Mouse (Mus musculus) stomach, postnatal 0 days (tissue): ENCODE results near the gene Aqp7. TPM values are rescaled to one million over a fixed set of nuclear protein-coding genes. Genes with fewer than 3 reads are reported as not detected.
"Not testable (repeated sequence)": the region's sequence is repeated elsewhere in the genome, so short reads cannot be mapped to it uniquely, and the experiment has no call there.

Source experiments
- ATAC-seq: fragments of 200-750 bp; cut with Nextera tagmentation; 2 replicates; pipeline ENCODE4 v1.8.0; 2017; ENCODE audit not compliant: low FRiP score, low TSS enrichment
- DNase-seq: peaks from one replicate; pipeline ENCODE4 v3.0.0-alpha.2; 2016; ENCODE audit warnings: low spot score
- H3K27ac ChIP-seq: fragments of 300-500 bp; sonication (generic); replicated peaks from 2 replicates; pipeline ENCODE4 v1.5.1; 2014; ENCODE audit warnings: mild to moderate bottlenecking, control low read depth
- H3K27me3 ChIP-seq: fragments of 300-500 bp; sonication (generic); 2 replicates; pipeline ENCODE4 v1.6.1; 2014; ENCODE audit warnings: low read length; ENCODE audit not compliant: control insufficient read depth, insufficient read depth
- H3K36me3 ChIP-seq: fragments of 300-500 bp; sonication (generic); 2 replicates; pipeline ENCODE4 v1.6.1; 2014; ENCODE audit warnings: low read length, mixed read lengths; ENCODE audit not compliant: control insufficient read depth, insufficient read depth
- H3K4me1 ChIP-seq: fragments of 300-500 bp; sonication (generic); replicated peaks from 2 replicates; pipeline ENCODE4 v1.6.1; 2014; ENCODE audit warnings: antibody characterized with exemption; ENCODE audit not compliant: control insufficient read depth, insufficient read depth
- H3K4me2 ChIP-seq: fragments of 300-500 bp; sonication (generic); replicated peaks from 2 replicates; pipeline ENCODE4 v1.6.1; 2014; ENCODE audit warnings: low read depth, mild to moderate bottlenecking, control low read depth, moderate library complexity
- H3K4me3 ChIP-seq: fragments of 300-500 bp; sonication (generic); 2 replicates; pipeline ENCODE4 v1.5.1; 2014; ENCODE audit warnings: low read depth, low read length, control low read depth
- H3K9ac ChIP-seq: fragments of 300-500 bp; sonication (generic); 2 replicates; pipeline ENCODE4 v1.6.1; 2014; ENCODE audit warnings: mild to moderate bottlenecking, low read length, control low read depth, mixed read lengths
- H3K9me3 ChIP-seq: fragments of 300-500 bp; sonication (generic); 2 replicates; pipeline ENCODE4 v1.6.1; 2016; ENCODE audit warnings: low read length; ENCODE audit not compliant: control insufficient read depth
- CTCF ChIP-seq: IDR thresholded peaks from 2 replicates; pipeline ENCODE4 v1.5.1; 2016; ENCODE audit warnings: antibody characterized with exemption, low read depth, mild to moderate bottlenecking, moderate library complexity
- EP300 ChIP-seq: optimal IDR thresholded peaks from 2 replicates; pipeline ENCODE3; 2016; ENCODE audit warnings: antibody characterized with exemption
- WGBS: fragments of 180-500 bp; shearing (Covaris S2); extraction: QIAGEN DNeasy Blood & Tissue Kit; methylation state at CpG from one replicate; pipeline ENCODE4 v1.1.7; 2014; 5-methylcytosine and 5-hydroxymethylcytosine counted together
- polyA plus RNA-seq: library from polyadenylated mRNA; unstranded; fragments of >200 nt; fragmentation: Nextera tagmentation; extraction: Ambion mirVana; gene quantifications from 2 replicates; pipeline ENCODE4 v1.2.1, GENCODE M21; 2015

Gene Aqp7
- polyA plus RNA-seq, 1 experiment from 2014 or later: 0.39 TPM

GRCm38 (mm10) chr4:41091391-41091790 is 43.5 kb upstream of the Aqp7 start:
- no peaks in the 10 kb centered on the region for H3K36me3 ChIP-seq
- peak overlapping the region; percentile 63 for H3K27ac ChIP-seq
- TF ChIP-seq EP300 (no peak), CTCF (no peak)
- DNase-seq: no peak
- H3K4me1 ChIP-seq: no peaks in the 10 kb centered on the region
- H3K9ac ChIP-seq: no peak overlapping the region
- H3K27me3 ChIP-seq: no peaks in the 10 kb centered on the region
- 28% methylated on average over 3 of the region's 3 CpGs for WGBS
- ATAC-seq: no peak
- H3K4me3 ChIP-seq: no peak overlapping the region
- no peaks in the 10 kb centered on the region for H3K9me3 ChIP-seq
- no peak overlapping the region for H3K4me2 ChIP-seq

- ATAC-seq (no peak), DNase-seq (no peak)
- Histone ChIP-seq H3K4me1 (no peaks in the 10 kb centered on the region), H3K36me3 (no peaks in the 10 kb centered on the region), H3K9me3 (no peaks in the 10 kb centered on the region), H3K4me2 (no peak overlapping the region), H3K27me3 (no peaks in the 10 kb centered on the region), H3K9ac (no peak overlapping the region), H3K4me3 (no peak overlapping the region), H3K27ac (0 out of 2 replicates have a peak overlapping the region, but pooled peaks have one; percentile 31)
- WGBS: 42% methylated on average over 2 of the region's 2 CpGs
- TF ChIP-seq EP300 (no peak), CTCF (no peak)
These were observed 41.8 kb upstream of the Aqp7 start for GRCm38 (mm10) chr4:41089705-41090104.

GRCm38 (mm10) chr4:41089189-41089588 is 41.2 kb upstream of the Aqp7 start:
- peak overlapping the region; percentile 20 for H3K27ac ChIP-seq
- WGBS: 69% methylated on average over 4 of the region's 4 CpGs

GRCm38 (mm10) chr4:41087459-41088298 is 39.7 kb upstream of the Aqp7 start:
- DNase-seq (no peak), ATAC-seq (no peak)
- Histone ChIP-seq H3K9ac (no peak overlapping the region), H3K36me3 (no peaks in the 10 kb centered on the region), H3K4me1 (no peaks in the 10 kb centered on the region), H3K4me3 (no peak overlapping the region), H3K27ac (no peak overlapping the region), H3K9me3 (no peaks in the 10 kb centered on the region), H3K27me3 (no peaks in the 10 kb centered on the region), H3K4me2 (no peak overlapping the region)
- WGBS: 77% methylated on average over 16 of the region's 16 CpGs
- TF ChIP-seq CTCF (no peak), EP300 (no peak)

More at GRCm38 (mm10) chr4:41089189-41089588, 41.2 kb upstream of the Aqp7 start:
- H3K4me1 ChIP-seq: no peaks in the 10 kb centered on the region
- no peak overlapping the region for H3K4me2 ChIP-seq
- no peak overlapping the region for H3K4me3 ChIP-seq
- H3K36me3 ChIP-seq: no peaks in the 10 kb centered on the region
- DNase-seq (no peak), ATAC-seq (no peak)
- no peak for TF ChIP-seq EP300
- no peak for TF ChIP-seq CTCF
- no peaks in the 10 kb centered on the region for H3K27me3 ChIP-seq
- no peaks in the 10 kb centered on the region for H3K9me3 ChIP-seq
- H3K9ac ChIP-seq: no peak overlapping the region

- H3K27ac ChIP-seq: no peak overlapping the region
- no peak; the same call in 1 of the 2 replicates for ATAC-seq
- WGBS: 71% methylated on average over 9 of the region's 9 CpGs
These were observed 39.0 kb upstream of the Aqp7 start for GRCm38 (mm10) chr4:41086947-41087346.

GRCm38 (mm10) chr4:41084819-41085218 is 36.9 kb upstream of the Aqp7 start:
- no peaks in the 10 kb centered on the region for H3K4me1 ChIP-seq
- no peaks in the 10 kb centered on the region for H3K27me3 ChIP-seq
- H3K9ac ChIP-seq: no peak overlapping the region
- no peak overlapping the region for H3K27ac ChIP-seq
- H3K4me2 ChIP-seq: no peak overlapping the region
- no peaks in the 10 kb centered on the region for H3K36me3 ChIP-seq
- ATAC-seq (no peak), DNase-seq (no peak)
- no peak for TF ChIP-seq CTCF
- TF ChIP-seq EP300: no peak
- no peaks in the 10 kb centered on the region for H3K9me3 ChIP-seq
- WGBS: 71% methylated on average over 4 of the region's 4 CpGs
- no peak overlapping the region for H3K4me3 ChIP-seq

More at GRCm38 (mm10) chr4:41086947-41087346, 39.0 kb upstream of the Aqp7 start:
- Histone ChIP-seq H3K9ac (no peak overlapping the region), H3K4me2 (no peak overlapping the region), H3K36me3 (no peaks in the 10 kb centered on the region), H3K9me3 (no peaks in the 10 kb centered on the region), H3K27me3 (no peaks in the 10 kb centered on the region), H3K4me1 (no peaks in the 10 kb centered on the region), H3K4me3 (no peak overlapping the region)
- TF ChIP-seq CTCF: no peak
- no peak for TF ChIP-seq EP300
- DNase-seq: no peak

GRCm38 (mm10) chr4:41082803-41083202 is 34.9 kb upstream of the Aqp7 start:
- H3K4me1 ChIP-seq, H3K9me3 ChIP-seq, H3K27me3 ChIP-seq, ATAC-seq, DNase-seq, H3K4me2 ChIP-seq, H3K27ac ChIP-seq, H3K36me3 ChIP-seq, H3K4me3 ChIP-seq, H3K9ac ChIP-seq: not testable (repeated sequence)
- 48% methylated on average over 4 of the region's 4 CpGs for WGBS
